Mouse (Mus musculus) embryonic facial prominence, embryonic 15.5 days (tissue): ENCODE measurements around the gene Capn2. TPM values are rescaled to one million over a fixed set of nuclear protein-coding genes. Genes with fewer than 3 reads are reported as not detected.
A peak's percentile ranks its signal among the peaks of the same experiment; 100 is the strongest.

Experiments used
- ATAC-seq: fragments of 200-750 bp; cut with Nextera tagmentation; 2 replicates; pipeline ENCODE4 v1.8.0; 2017; ENCODE audit warnings: low read depth, moderate TSS enrichment; ENCODE audit not compliant: insufficient number of reproducible peaks, low FRiP score, low TSS enrichment
- H3K27ac ChIP-seq: fragments of 300-500 bp; sonication (generic); replicated peaks from 2 replicates; pipeline ENCODE4 v1.5.1; 2015; ENCODE audit warnings: mild to moderate bottlenecking, inconsistent platforms
- H3K27me3 ChIP-seq: fragments of 300-500 bp; sonication (generic); 2 replicates; pipeline ENCODE4 v1.6.1; 2015; ENCODE audit warnings: inconsistent platforms
- H3K36me3 ChIP-seq: fragments of 300-500 bp; sonication (generic); 2 replicates; pipeline ENCODE4 v1.6.1; 2015; ENCODE audit warnings: mild to moderate bottlenecking, inconsistent platforms
- H3K4me1 ChIP-seq: fragments of 300-500 bp; sonication (generic); 2 replicates; pipeline ENCODE4 v1.6.1; 2015; ENCODE audit warnings: inconsistent platforms
- H3K4me2 ChIP-seq: fragments of 300-500 bp; sonication (generic); replicated peaks from 2 replicates; pipeline ENCODE4 v1.6.1; 2015; ENCODE audit warnings: mild to moderate bottlenecking, inconsistent platforms
- H3K4me3 ChIP-seq: fragments of 300-500 bp; sonication (generic); replicated peaks from 2 replicates; pipeline ENCODE4 v1.5.1; 2015; ENCODE audit warnings: mild to moderate bottlenecking, inconsistent platforms
- H3K9ac ChIP-seq: fragments of 300-500 bp; sonication (generic); 2 replicates; pipeline ENCODE4 v1.6.1; 2015; ENCODE audit warnings: inconsistent platforms
- H3K9me3 ChIP-seq: fragments of 300-500 bp; sonication (generic); replicated peaks from 2 replicates; pipeline ENCODE4 v1.6.1; 2016; ENCODE audit warnings: inconsistent platforms
- WGBS: fragments of 180-500 bp; shearing (Covaris S2); methylation state at CpG from one replicate; pipeline ENCODE4 v1.1.7; 2015; 5-methylcytosine and 5-hydroxymethylcytosine counted together
- polyA plus RNA-seq: library from polyadenylated mRNA; unstranded; fragments of >200 nt; fragmentation: Nextera tagmentation; extraction: Ambion mirVana; gene quantifications from 2 replicates; pipeline ENCODE4 v1.2.1, GENCODE M21; 2015

Gene Capn2
- polyA plus RNA-seq, result 132 and 134 TPM in 2 replicates

GRCm38 (mm10) chr1:182516758-182517676, at the start of gene Capn2:
Capn2 (minus strand) TSS chr1:182517608.
- H3K36me3 ChIP-seq, result peaks cover 19% of the 10 kb centered on the region; the same call in 1 of the 2 replicates
- peak within 1 kb of the TSS; percentile 81 for H3K4me3 ChIP-seq
- peak; percentile 83 for ATAC-seq
- no peaks in the 10 kb centered on the region for H3K27me3 ChIP-seq
- H3K27ac ChIP-seq, result peak within 1 kb of the TSS; percentile 95
- peak within 1 kb of the TSS; percentile 71 for H3K4me2 ChIP-seq
- under 1% methylated on average over 84 of the region's 84 CpGs for WGBS
- no peaks in the 10 kb centered on the region for H3K9me3 ChIP-seq
- peak within 1 kb of the TSS; percentile 97 for H3K9ac ChIP-seq
- peaks cover 67% of the 10 kb centered on the region for H3K4me1 ChIP-seq

- H3K4me1 ChIP-seq, result peaks cover 24% of the 10 kb centered on the region
- no peaks in the 10 kb centered on the region for H3K27me3 ChIP-seq
- 84% methylated on average over 6 of the region's 6 CpGs for WGBS
- H3K9me3 ChIP-seq, result no peaks in the 10 kb centered on the region
- no peak overlapping the region for H3K4me2 ChIP-seq
- ATAC-seq, result no peak
- H3K27ac ChIP-seq, result no peak overlapping the region
- no peak overlapping the region for H3K4me3 ChIP-seq
- no peak overlapping the region for H3K9ac ChIP-seq
- H3K36me3 ChIP-seq, result no peaks in the 10 kb centered on the region
Measured at GRCm38 (mm10) chr1:182565351-182565835, 48.0 kb upstream of the Capn2 start.

- no peak for ATAC-seq
- Histone ChIP-seq H3K4me2 (no peak within 1 kb of the TSS), H3K9me3 (no peaks in the 10 kb centered on the region), H3K9ac (no peak within 1 kb of the TSS), H3K4me3 (no peak within 1 kb of the TSS), H3K36me3 (no peaks in the 10 kb centered on the region), H3K27me3 (no peaks in the 10 kb centered on the region), H3K4me1 (peaks cover 24% of the 10 kb centered on the region), H3K27ac (no peak within 1 kb of the TSS)
- WGBS, result 66% methylated on average over 5 of the region's 5 CpGs
Measured at GRCm38 (mm10) chr1:182564408-182565120, 47.2 kb upstream of the Capn2 start, which contains the start of gene Capn8. Capn8 (plus strand) TSS chr1:182565007.

- H3K27me3 ChIP-seq, result no peaks in the 10 kb centered on the region
- H3K9ac ChIP-seq, result no peak overlapping the region
- H3K4me3 ChIP-seq, result no peak overlapping the region
- no peaks in the 10 kb centered on the region for H3K9me3 ChIP-seq
- H3K4me1 ChIP-seq, result peaks cover 24% of the 10 kb centered on the region
- H3K4me2 ChIP-seq, result peak overlapping the region; percentile 24
- ATAC-seq, result peak; percentile 59; the same call in 1 of the 2 replicates
- no peak overlapping the region for H3K27ac ChIP-seq
- 33% methylated on average over 16 of the region's 16 CpGs for WGBS
- H3K36me3 ChIP-seq, result no peaks in the 10 kb centered on the region
Measured at GRCm38 (mm10) chr1:182562576-182563370, 45.4 kb upstream of the Capn2 start.

GRCm38 (mm10) chr1:182561945-182562514, 44.6 kb upstream of the Capn2 start:
- H3K9me3 ChIP-seq, result no peaks in the 10 kb centered on the region
- H3K36me3 ChIP-seq, result no peaks in the 10 kb centered on the region
- no peak overlapping the region for H3K9ac ChIP-seq
- 50% methylated on average over 11 of the region's 11 CpGs for WGBS
- H3K4me2 ChIP-seq, result peak overlapping the region; percentile 24
- no peak overlapping the region for H3K4me3 ChIP-seq
- H3K27ac ChIP-seq, result peak overlapping the region; percentile 17; the same call in 1 of the 2 replicates
- ATAC-seq, result no peak
- no peaks in the 10 kb centered on the region for H3K27me3 ChIP-seq
- H3K4me1 ChIP-seq, result peaks cover 24% of the 10 kb centered on the region

- Histone ChIP-seq H3K4me2 (no peak overlapping the region), H3K27me3 (no peaks in the 10 kb centered on the region), H3K27ac (no peak overlapping the region), H3K36me3 (no peaks in the 10 kb centered on the region), H3K4me1 (peaks cover 24% of the 10 kb centered on the region), H3K4me3 (no peak overlapping the region), H3K9me3 (no peaks in the 10 kb centered on the region), H3K9ac (no peak overlapping the region)
- WGBS, result 14% methylated on average over 3 of the region's 3 CpGs
- peak; percentile 25; the same call in 1 of the 2 replicates for ATAC-seq
Measured at GRCm38 (mm10) chr1:182560390-182561098, 43.1 kb upstream of the Capn2 start.

- WGBS, result 90% methylated on average over 11 of the region's 11 CpGs
- no peak overlapping the region for H3K9ac ChIP-seq
- H3K36me3 ChIP-seq, result no peaks in the 10 kb centered on the region
Measured at GRCm38 (mm10) chr1:182559530-182559929, 42.1 kb upstream of the Capn2 start.

GRCm38 (mm10) chr1:182558271-182558670, 40.9 kb upstream of the Capn2 start:
- Histone ChIP-seq H3K9ac (no peak overlapping the region), H3K4me2 (no peak overlapping the region), H3K27me3 (no peaks in the 10 kb centered on the region), H3K4me1 (peaks cover 23% of the 10 kb centered on the region), H3K4me3 (no peak overlapping the region), H3K27ac (no peak overlapping the region), H3K36me3 (no peaks in the 10 kb centered on the region), H3K9me3 (no peaks in the 10 kb centered on the region)
- 47% methylated on average over 4 of the region's 4 CpGs for WGBS
- ATAC-seq, result no peak

More at GRCm38 (mm10) chr1:182559530-182559929, 42.1 kb upstream of the Capn2 start:
- H3K4me1 ChIP-seq, result peaks cover 24% of the 10 kb centered on the region
- H3K4me3 ChIP-seq, result no peak overlapping the region
- ATAC-seq, result no peak
- no peaks in the 10 kb centered on the region for H3K27me3 ChIP-seq
- no peak overlapping the region for H3K27ac ChIP-seq
- no peaks in the 10 kb centered on the region for H3K9me3 ChIP-seq
- H3K4me2 ChIP-seq, result no peak overlapping the region

- Histone ChIP-seq H3K4me2 (no peak overlapping the region), H3K27me3 (no peaks in the 10 kb centered on the region), H3K4me1 (no peaks in the 10 kb centered on the region), H3K9me3 (no peaks in the 10 kb centered on the region), H3K27ac (no peak overlapping the region), H3K9ac (no peak overlapping the region), H3K36me3 (no peaks in the 10 kb centered on the region), H3K4me3 (no peak overlapping the region)
- WGBS, result 60% methylated on average over 12 of the region's 12 CpGs
- 0 out of 2 replicates have a peak, but pooled peaks have one; percentile 64 for ATAC-seq
Measured at GRCm38 (mm10) chr1:182553649-182554375, 36.4 kb upstream of the Capn2 start.
